Mouse (Mus musculus) ES-Bruce4 (cell line): ENCODE data around the gene Lctl. TPM values are rescaled to one million over a fixed set of nuclear protein-coding genes. Genes with fewer than 3 reads are reported as not detected.

Source experiments
- H3K27ac ChIP-seq: 2 replicates; pipeline ENCODE4 v1.5.1; 2012; ENCODE audit warnings: low read length, inconsistent platforms; ENCODE audit not compliant: insufficient read depth
- H3K27me3 ChIP-seq: 2 replicates; pipeline ENCODE4 v1.6.1; 2012; ENCODE audit warnings: mild to moderate bottlenecking, low read length, inconsistent platforms; ENCODE audit not compliant: control insufficient read depth, poor library complexity, insufficient read depth, severe bottlenecking
- H3K36me3 ChIP-seq: 2 replicates; pipeline ENCODE4 v1.6.1; 2012; ENCODE audit warnings: inconsistent platforms, mild to moderate bottlenecking, low read length, moderate library complexity; ENCODE audit not compliant: control insufficient read depth, poor library complexity, insufficient read depth, severe bottlenecking
- H3K4me1 ChIP-seq: one replicate; pipeline ENCODE4 v1.8.1; 2011; ENCODE audit warnings: low read length; ENCODE audit not compliant: control insufficient read depth, insufficient read depth
- H3K4me3 ChIP-seq: 2 replicates; pipeline ENCODE4 v1.5.1; 2011; ENCODE audit warnings: low read depth, mild to moderate bottlenecking, low read length
- H3K9ac ChIP-seq: 2 replicates; pipeline ENCODE4 v1.6.1; 2012; ENCODE audit warnings: low read depth, mild to moderate bottlenecking, inconsistent platforms; ENCODE audit not compliant: poor library complexity, severe bottlenecking
- H3K9me3 ChIP-seq: replicated peaks from 2 replicates; pipeline ENCODE4 v1.6.1; 2012; ENCODE audit warnings: mild to moderate bottlenecking, low read length, inconsistent platforms; ENCODE audit not compliant: control insufficient read depth, poor library complexity, insufficient read depth, severe bottlenecking
- CTCF ChIP-seq: IDR thresholded peaks from one replicate; pipeline ENCODE4 v1.8.1; 2011; ENCODE audit warnings: low read depth, low read length
- EP300 ChIP-seq: IDR thresholded peaks from 2 replicates; pipeline ENCODE4 v1.6.1; 2011; ENCODE audit warnings: low read depth, low read length; ENCODE audit not compliant: insufficient read depth
- POLR2A ChIP-seq: IDR thresholded peaks from one replicate; pipeline ENCODE4 v1.8.1; 2011; ENCODE audit warnings: low read length; ENCODE audit not compliant: insufficient read depth
- polyA plus RNA-seq: library from polyadenylated mRNA; stranded (reverse); fragments of >200 nt; gene quantifications from 2 replicates; pipeline ENCODE4 v1.2.4, GENCODE M21; 2011; ENCODE audit warnings: low read depth; ENCODE audit not compliant: missing spikeins, insufficient read depth, insufficient read length

The Lctl gene
- polyA plus RNA-seq = 0.49 and 0.58 TPM in 2 replicates

DNA sequence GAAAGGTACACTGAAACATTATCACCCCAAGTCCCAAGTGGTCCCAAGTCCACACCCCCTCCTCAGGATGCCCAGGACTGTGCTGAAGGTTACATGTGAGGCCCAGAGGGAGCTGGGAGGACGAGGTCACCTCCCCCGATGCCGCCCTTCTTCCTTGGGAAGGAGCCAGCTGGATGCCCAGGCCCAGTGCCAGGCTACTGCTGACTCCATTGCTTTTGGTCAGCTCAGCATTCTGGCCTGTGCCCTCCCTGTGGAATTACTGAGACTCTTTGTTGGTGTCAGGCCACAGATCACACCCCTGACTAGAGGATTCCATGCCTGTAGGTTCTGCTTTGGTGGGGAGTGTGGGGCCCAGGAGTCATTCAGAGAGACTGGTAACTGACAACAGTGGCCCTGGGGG is at the start of gene Lctl:
TSS of gene Lctl (plus strand) at position 272 of the 400 bp plus-strand sequence.
- H3K4me1 ChIP-seq = no peaks in the 10 kb centered on the region
- H3K27ac ChIP-seq = no peak within 1 kb of the TSS
- no peaks in the 10 kb centered on the region for H3K9me3 ChIP-seq
- no peaks in the 10 kb centered on the region for H3K36me3 ChIP-seq
- H3K9ac ChIP-seq = no peak within 1 kb of the TSS
- TF ChIP-seq POLR2A (no peak), EP300 (no peak), CTCF (no peak)
- H3K4me3 ChIP-seq = no peak within 1 kb of the TSS
- no peaks in the 10 kb centered on the region for H3K27me3 ChIP-seq

DNA sequence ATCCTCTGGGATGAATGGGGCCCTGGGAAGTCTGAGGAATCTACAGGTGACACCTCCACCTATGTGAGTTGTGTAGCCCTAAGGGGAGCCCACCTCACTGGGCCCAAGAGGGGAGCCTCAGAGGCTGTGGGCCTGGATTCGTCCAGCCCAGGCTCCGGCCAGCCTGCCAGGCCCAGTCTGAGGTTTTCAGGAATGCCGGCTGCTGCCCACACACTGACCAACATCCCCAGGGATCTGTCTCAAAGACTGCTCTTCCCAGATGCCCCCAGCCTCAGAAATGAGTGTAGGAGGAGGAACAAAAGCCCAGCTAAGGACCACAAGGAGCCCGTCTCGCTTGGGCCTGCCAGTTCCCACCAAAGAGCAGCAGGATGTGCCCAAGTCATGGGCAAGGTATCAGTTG is 49.2 kb upstream of the Lctl start:
- H3K27ac ChIP-seq = no peak overlapping the region
- no peaks in the 10 kb centered on the region for H3K27me3 ChIP-seq
- H3K9ac ChIP-seq = no peak overlapping the region
- no peaks in the 10 kb centered on the region for H3K4me1 ChIP-seq
- TF ChIP-seq POLR2A (no peak), CTCF (no peak), EP300 (no peak)
- H3K36me3 ChIP-seq = no peaks in the 10 kb centered on the region
- no peak overlapping the region for H3K4me3 ChIP-seq
- H3K9me3 ChIP-seq = no peaks in the 10 kb centered on the region

DNA sequence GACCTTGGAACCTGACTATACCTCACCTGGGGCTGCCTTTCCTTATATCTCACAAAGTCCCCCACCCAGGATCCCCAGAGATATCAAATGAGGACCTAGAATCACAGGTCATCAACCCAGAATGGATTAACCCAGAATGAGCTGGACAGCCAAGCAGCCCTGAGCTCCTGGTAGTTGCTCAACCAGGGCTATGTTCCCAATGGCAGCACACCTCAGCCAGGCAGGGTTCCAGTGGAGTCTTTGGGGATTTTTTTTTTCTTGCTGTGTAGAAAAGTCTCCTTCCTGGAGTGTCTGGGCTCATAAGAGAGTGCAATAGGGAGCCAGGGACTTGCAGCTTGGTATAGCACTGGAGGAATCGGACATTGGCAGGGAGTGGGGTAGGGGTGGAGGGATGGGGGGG is 48.4 kb upstream of the Lctl start:
- H3K27ac ChIP-seq = no peak overlapping the region
- H3K9ac ChIP-seq = no peak overlapping the region
- no peak overlapping the region for H3K4me3 ChIP-seq
- H3K4me1 ChIP-seq = no peaks in the 10 kb centered on the region
- no peaks in the 10 kb centered on the region for H3K27me3 ChIP-seq
- H3K9me3 ChIP-seq = no peaks in the 10 kb centered on the region
- no peaks in the 10 kb centered on the region for H3K36me3 ChIP-seq
- TF ChIP-seq CTCF (no peak), POLR2A (no peak), EP300 (no peak)

- no peak for TF ChIP-seq EP300
- TF ChIP-seq POLR2A = no peak
- no peak for TF ChIP-seq CTCF
- no peaks in the 10 kb centered on the region for H3K36me3 ChIP-seq
- no peak overlapping the region for H3K27ac ChIP-seq
These were observed 47.8 kb upstream of the Lctl start for GRCm38 (mm10) chr9:64069131-64069530.

DNA sequence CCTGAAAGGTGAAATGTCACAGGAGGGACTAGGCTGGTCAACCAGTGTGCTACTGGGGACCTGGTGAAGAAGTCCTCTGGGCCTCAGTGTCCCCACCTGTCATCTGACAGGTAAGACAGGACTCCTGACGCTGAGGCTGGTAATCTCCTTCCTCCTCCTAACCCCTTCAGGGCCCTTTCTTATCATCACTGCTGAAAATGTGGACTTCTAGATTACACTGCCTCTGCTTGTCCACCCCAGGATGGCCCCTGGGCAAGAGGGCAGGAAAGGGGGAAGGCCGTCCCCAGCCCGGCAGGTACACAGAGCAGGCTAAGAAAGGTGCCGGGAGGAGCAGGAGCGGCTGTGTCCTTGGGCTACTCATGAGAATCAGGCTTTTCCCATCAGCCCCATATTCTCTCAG is 46.3 kb upstream of the Lctl start:
- no peaks in the 10 kb centered on the region for H3K36me3 ChIP-seq
- H3K4me3 ChIP-seq = no peak overlapping the region
- no peak overlapping the region for H3K9ac ChIP-seq
- H3K27ac ChIP-seq = no peak overlapping the region
- H3K9me3 ChIP-seq = no peaks in the 10 kb centered on the region
- no peaks in the 10 kb centered on the region for H3K27me3 ChIP-seq
- TF ChIP-seq POLR2A = no peak
- no peak for TF ChIP-seq CTCF
- TF ChIP-seq EP300 = no peak
- H3K4me1 ChIP-seq = no peaks in the 10 kb centered on the region

More at GRCm38 (mm10) chr9:64069131-64069530, 47.8 kb upstream of the Lctl start:
- Histone ChIP-seq H3K9ac (no peak overlapping the region), H3K27me3 (no peaks in the 10 kb centered on the region), H3K9me3 (no peaks in the 10 kb centered on the region), H3K4me3 (no peak overlapping the region), H3K4me1 (no peaks in the 10 kb centered on the region)

- no peaks in the 10 kb centered on the region for H3K27me3 ChIP-seq
- no peaks in the 10 kb centered on the region for H3K36me3 ChIP-seq
- H3K4me3 ChIP-seq = no peak overlapping the region
- TF ChIP-seq EP300 (no peak), POLR2A (no peak), CTCF (no peak)
- H3K4me1 ChIP-seq = no peaks in the 10 kb centered on the region
- H3K9ac ChIP-seq = no peak overlapping the region
- no peak overlapping the region for H3K27ac ChIP-seq
- no peaks in the 10 kb centered on the region for H3K9me3 ChIP-seq
These were observed 42.1 kb upstream of the Lctl start for GRCm38 (mm10) chr9:64074831-64075230.
